Mouse (Mus musculus): Measurements from ENCODE around the gene Gm3776. TPM values are rescaled to one million over a fixed set of nuclear protein-coding genes. Genes with fewer than 3 reads are reported as not detected.
"Not testable (repeated sequence)": the region's sequence is repeated elsewhere in the genome, so short reads cannot be mapped to it uniquely, and the experiment has no call there.

The Gm3776 gene
- polyA plus RNA-seq, 1 experiment from 2014 or later, result 12.9 TPM

- not testable (repeated sequence) for H3K9ac ChIP-seq; H3K9me3 ChIP-seq; H3K4me1 ChIP-seq; ATAC-seq (ENCODE audit: insufficient number of reproducible peaks, low FRiP score, low TSS enrichment, low read depth); H3K27me3 ChIP-seq; H3K4me3 ChIP-seq; H3K27ac ChIP-seq; H3K4me2 ChIP-seq; H3K36me3 ChIP-seq
- WGBS, result 9% methylated on average over 6 of the region's 6 CpGs
Measured at GRCm38 (mm10) chr9:78296089-78296488, 39.2 kb downstream of the Gm3776 start.

- no peak for ATAC-seq (ENCODE audit: insufficient number of reproducible peaks, low FRiP score, low TSS enrichment, low read depth)
Measured at GRCm38 (mm10) chr9:78298232-78298631, 41.3 kb downstream of the Gm3776 start.

DNA sequence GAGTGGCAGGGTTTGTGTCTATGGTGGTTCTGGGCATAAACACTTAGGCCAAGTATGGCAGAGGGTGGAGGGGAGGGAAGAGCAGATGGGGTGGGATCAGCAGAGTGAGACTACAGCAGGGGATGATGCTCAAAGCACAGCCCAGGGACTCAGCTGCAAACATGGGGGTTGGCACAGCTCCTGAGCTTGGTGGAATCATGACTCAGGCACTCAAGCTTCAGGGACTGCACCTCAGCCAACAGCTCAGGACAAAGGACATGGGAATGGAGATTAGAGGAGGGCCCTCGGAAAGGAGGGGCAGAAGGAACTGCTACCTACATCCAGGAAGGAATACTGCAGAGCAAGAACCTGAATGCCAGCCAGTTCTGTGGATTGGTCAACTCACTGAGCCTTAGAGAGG, 42.2 kb downstream of the Gm3776 start:
- not testable (repeated sequence) for H3K36me3 ChIP-seq; ATAC-seq (ENCODE audit: insufficient number of reproducible peaks, low FRiP score, low TSS enrichment, low read depth); H3K27ac ChIP-seq; H3K27me3 ChIP-seq; H3K4me1 ChIP-seq; H3K4me2 ChIP-seq; H3K9ac ChIP-seq; H3K4me3 ChIP-seq; H3K9me3 ChIP-seq
- 80% methylated on average over 1 of the region's 1 CpGs for WGBS

More at GRCm38 (mm10) chr9:78298232-78298631, 41.3 kb downstream of the Gm3776 start:
- Histone ChIP-seq H3K4me3 (no peak overlapping the region), H3K4me2 (no peak overlapping the region), H3K27ac (no peak overlapping the region), H3K9ac (no peak overlapping the region), H3K36me3 (no peaks in the 10 kb centered on the region), H3K27me3 (no peaks in the 10 kb centered on the region), H3K9me3 (no peaks in the 10 kb centered on the region), H3K4me1 (no peaks in the 10 kb centered on the region)
- 67% methylated on average over 1 of the region's 1 CpGs for WGBS

- not testable (repeated sequence) for H3K4me3 ChIP-seq; H3K9me3 ChIP-seq; H3K27ac ChIP-seq; ATAC-seq (ENCODE audit: insufficient number of reproducible peaks, low FRiP score, low TSS enrichment, low read depth); H3K4me2 ChIP-seq; H3K4me1 ChIP-seq; H3K36me3 ChIP-seq; H3K27me3 ChIP-seq; H3K9ac ChIP-seq
- 71% methylated on average over 3 of the region's 3 CpGs for WGBS
Measured at GRCm38 (mm10) chr9:78308122-78308521, 51.2 kb downstream of the Gm3776 start.

DNA sequence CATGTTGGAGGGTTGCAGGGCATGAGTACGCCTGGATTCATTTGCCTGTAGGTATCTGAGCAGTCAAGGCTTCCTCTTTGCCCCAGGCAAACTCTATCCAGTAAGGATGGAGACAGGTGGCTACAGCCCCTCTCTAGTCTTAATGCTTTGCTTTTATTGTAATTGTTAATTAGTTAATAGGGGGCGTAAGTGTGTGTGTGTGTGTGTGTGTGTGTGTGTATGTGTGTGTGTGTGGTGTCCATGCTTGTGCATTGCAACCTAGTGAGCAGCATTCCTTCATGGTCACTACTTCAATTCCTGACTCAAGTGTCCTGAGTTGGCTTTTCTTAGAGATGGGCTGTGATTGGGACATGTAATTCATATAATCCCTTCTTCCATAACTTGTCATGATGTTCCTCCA, 57.8 kb downstream of the Gm3776 start, which contains the start of gene Omt2a:
Gene Omt2a, minus strand, starts transcription at position 101 of the 400 bp plus-strand sequence.
- Histone ChIP-seq H3K4me2 (no peak within 1 kb of the TSS), H3K36me3 (no peaks in the 10 kb centered on the region), H3K9ac (no peak within 1 kb of the TSS), H3K27ac (no peak within 1 kb of the TSS), H3K4me1 (no peaks in the 10 kb centered on the region), H3K4me3 (no peak within 1 kb of the TSS), H3K27me3 (no peaks in the 10 kb centered on the region), H3K9me3 (no peaks in the 10 kb centered on the region)
- ATAC-seq (ENCODE audit: insufficient number of reproducible peaks, low FRiP score, low TSS enrichment, low read depth), result no peak
- 78% methylated on average over 2 of the region's 2 CpGs for WGBS

Other genes starting within 250 kb of the Gm3776 start
- gene Gcm1, start 205.2 kb upstream of the Gm3776 start, polyA plus RNA-seq (2015; fragmentation: Nextera tagmentation; extraction: Ambion mirVana), result not detected in 2 replicates
- gene Fbxo9, start 148.1 kb upstream of the Gm3776 start, polyA plus RNA-seq (2015; fragmentation: Nextera tagmentation; extraction: Ambion mirVana), result 37.6 and 41.2 TPM in 2 replicates
- 23.5 and 24.0 TPM in 2 replicates for gene Ick, start 147.9 kb upstream of the Gm3776 start, polyA plus RNA-seq (2015; fragmentation: Nextera tagmentation; extraction: Ambion mirVana)
- gene Gsta4, start 74.4 kb upstream of the Gm3776 start, polyA plus RNA-seq (2015; fragmentation: Nextera tagmentation; extraction: Ambion mirVana), result 57.5 and 60.6 TPM in 2 replicates
- 8.8 and 10.0 TPM in 2 replicates for gene Gsta1, start 26.5 kb upstream of the Gm3776 start, polyA plus RNA-seq (2015; fragmentation: Nextera tagmentation; extraction: Ambion mirVana)
- gene Gm10639, start 32.8 kb downstream of the Gm3776 start, polyA plus RNA-seq (2015; fragmentation: Nextera tagmentation; extraction: Ambion mirVana), result 0.22 and 0.29 TPM in 2 replicates
- not detected in 2 replicates for gene Omt2a, start 57.7 kb downstream of the Gm3776 start, polyA plus RNA-seq (2015; fragmentation: Nextera tagmentation; extraction: Ambion mirVana)
- gene Omt2b, start 70.5 kb downstream of the Gm3776 start, polyA plus RNA-seq (2015; fragmentation: Nextera tagmentation; extraction: Ambion mirVana), result not detected in 2 replicates
- 15.4 and 16.8 TPM in 2 replicates for gene Gsta2, start 98.7 kb downstream of the Gm3776 start, polyA plus RNA-seq (2015; fragmentation: Nextera tagmentation; extraction: Ambion mirVana)
- gene Dppa5a, start 111.0 kb downstream of the Gm3776 start, polyA plus RNA-seq (2015; fragmentation: Nextera tagmentation; extraction: Ambion mirVana), result 0.42 TPM in 1 of 2 replicates, not detected in the other
- gene Ooep, start 121.6 kb downstream of the Gm3776 start, polyA plus RNA-seq (2015; fragmentation: Nextera tagmentation; extraction: Ambion mirVana), result 2.9 and 3.4 TPM in 2 replicates
- gene Ddx43, start 138.6 kb downstream of the Gm3776 start, polyA plus RNA-seq (2015; fragmentation: Nextera tagmentation; extraction: Ambion mirVana), result 0.15 and 0.27 TPM in 2 replicates
- gene Cgas, start 186.1 kb downstream of the Gm3776 start, polyA plus RNA-seq (2015; fragmentation: Nextera tagmentation; extraction: Ambion mirVana), result 2.7 and 3.4 TPM in 2 replicates
- 21.2 and 24.6 TPM in 2 replicates for gene Mto1, start 191.1 kb downstream of the Gm3776 start, polyA plus RNA-seq (2015; fragmentation: Nextera tagmentation; extraction: Ambion mirVana)
- gene Gm17324, start 191.7 kb downstream of the Gm3776 start, polyA plus RNA-seq (2015; fragmentation: Nextera tagmentation; extraction: Ambion mirVana), result 0.71 and 0.83 TPM in 2 replicates
- 4,450 and 5,127 TPM in 2 replicates for gene Eef1a1, start 232.0 kb downstream of the Gm3776 start, polyA plus RNA-seq (2015; fragmentation: Nextera tagmentation; extraction: Ambion mirVana)